Mouse (Mus musculus): ENCODE data around the gene A530084C06Rik. TPM values are rescaled to one million over a fixed set of nuclear protein-coding genes. Genes with fewer than 3 reads are reported as not detected.

The A530084C06Rik gene
- not detected for total RNA-seq (2021)
- long read RNA-seq, experiment 1 = 0 reads
- long read RNA-seq, experiment 2 = 0 reads

- DNase-seq = no peak
- intact Hi-C loops (cut with DNase I) = no loop called here
Measured at GRCm38 (mm10) chr13:31558521-31559418, at the start of gene A530084C06Rik. Gene A530084C06Rik, minus strand, starts transcription at chr13:31559333.

- DNase-seq = no peak
- intact Hi-C loops (cut with DNase I) = no loop called here
Measured at GRCm38 (mm10) chr13:31603964-31604363, 44.8 kb upstream of the A530084C06Rik start.

GRCm38 (mm10) chr13:31599576-31599975, 40.4 kb upstream of the A530084C06Rik start:
- DNase-seq = no peak
- intact Hi-C loops (cut with DNase I) = no loop called here

- intact Hi-C loops (cut with DNase I) = no loop called here
- no peak for DNase-seq
Measured at GRCm38 (mm10) chr13:31587341-31587740, 28.2 kb upstream of the A530084C06Rik start.

- intact Hi-C loops (cut with DNase I) = no loop called here
- DNase-seq = no peak
Measured at GRCm38 (mm10) chr13:31579866-31580265, 20.7 kb upstream of the A530084C06Rik start.

GRCm38 (mm10) chr13:31578389-31578788, 19.3 kb upstream of the A530084C06Rik start:
- intact Hi-C loops (cut with DNase I) = no loop called here
- DNase-seq = no peak

- no peak for DNase-seq
- intact Hi-C loops (cut with DNase I) = no loop called here
Measured at GRCm38 (mm10) chr13:31577576-31577975, 18.4 kb upstream of the A530084C06Rik start.

GRCm38 (mm10) chr13:31576696-31577095, 17.6 kb upstream of the A530084C06Rik start:
- intact Hi-C loops (cut with DNase I) = no loop called here
- no peak for DNase-seq

GRCm38 (mm10) chr13:31574627-31575026, 15.5 kb upstream of the A530084C06Rik start:
- DNase-seq = no peak
- intact Hi-C loops (cut with DNase I) = no loop called here

- intact Hi-C loops (cut with DNase I) = no loop called here
- no peak for DNase-seq
Measured at GRCm38 (mm10) chr13:31572806-31573508, 13.8 kb upstream of the A530084C06Rik start.

- intact Hi-C loops (cut with DNase I) = no loop called here
- no peak for DNase-seq
Measured at GRCm38 (mm10) chr13:31567617-31568294, 8.6 kb upstream of the A530084C06Rik start.

GRCm38 (mm10) chr13:31567099-31567498, 8.0 kb upstream of the A530084C06Rik start:
- no peak for DNase-seq
- intact Hi-C loops (cut with DNase I) = no loop called here

- intact Hi-C loops (cut with DNase I) = no loop called here
- DNase-seq = no peak
Measured at GRCm38 (mm10) chr13:31564394-31564793, 5.3 kb upstream of the A530084C06Rik start.

GRCm38 (mm10) chr13:31559419-31560144, 449 bp upstream of the A530084C06Rik start:
- intact Hi-C loops (cut with DNase I) = no loop called here
- peak in 1 of 2 experiments; percentile 18 for DNase-seq

GRCm38 (mm10) chr13:31557768-31558520, 1.2 kb downstream of the A530084C06Rik start:
- intact Hi-C loops (cut with DNase I) = no loop called here
- DNase-seq = no peak

- DNase-seq = no peak
- intact Hi-C loops (cut with DNase I) = no loop called here
Measured at GRCm38 (mm10) chr13:31556964-31557767, 2.0 kb downstream of the A530084C06Rik start.

- intact Hi-C loops (cut with DNase I) = no loop called here
- no peak for DNase-seq
Measured at GRCm38 (mm10) chr13:31555834-31556233, 3.3 kb downstream of the A530084C06Rik start, which contains the start of gene Foxq1. Gene Foxq1, plus strand, starts transcription at chr13:31556134.

GRCm38 (mm10) chr13:31547610-31548009, 11.5 kb downstream of the A530084C06Rik start:
- DNase-seq = no peak
- intact Hi-C loops (cut with DNase I) = no loop called here

- intact Hi-C loops (cut with DNase I) = no loop called here
- DNase-seq = no peak
Measured at GRCm38 (mm10) chr13:31547204-31547603, 11.9 kb downstream of the A530084C06Rik start.
